Mouse (Mus musculus) spleen, adult 10 weeks (tissue): ENCODE results near the gene Snapin. TPM values are rescaled to one million over a fixed set of nuclear protein-coding genes. Genes with fewer than 3 reads are reported as not detected.

ENCODE experiments used
- polyA plus RNA-seq: library from polyadenylated mRNA; stranded (reverse); fragments of 350-450 nt; fragmentation: Illumina TruSeq; extraction: RNeasy Lipid Tissue Mini Kit (QIAGEN cat#74804); gene quantifications from one replicate; pipeline ENCODE4 v1.2.3, GENCODE M21; 2015; ENCODE audit warnings: low replicate concordance; ENCODE audit not compliant: insufficient read depth

The Snapin gene
- 82.6 TPM for polyA plus RNA-seq

GRCm38 (mm10) chr3:90490696-90491256, at the start of gene Snapin:
Snapin (minus strand) TSS chr3:90491033.

GRCm38 (mm10) chr3:90537141-90537904, 46.5 kb upstream of the Snapin start, which contains the start of gene S100a16:
S100a16 (plus strand) TSS chr3:90537254.

GRCm38 (mm10) chr3:90526580-90526979, 35.7 kb upstream of the Snapin start, which contains the start of gene S100a14:
S100a14 (plus strand) TSS chr3:90526856.

GRCm38 (mm10) chr3:90513796-90514590, 23.2 kb upstream of the Snapin start, which contains the start of the genes S100a1 and S100a13:
S100a1 (minus strand) TSS chr3:90514392.
S100a13 (plus strand) TSS chr3:90514435.

GRCm38 (mm10) chr3:90508950-90509746, 18.3 kb upstream of the Snapin start, which contains the start of gene Chtop:
Chtop (minus strand) TSS chr3:90509498.

GRCm38 (mm10) chr3:90475831-90476611, 14.8 kb downstream of the Snapin start, which contains the start of gene Ilf2:
Ilf2 (plus strand) TSS chr3:90476126.

GRCm38 (mm10) chr3:90465686-90466310, 25.0 kb downstream of the Snapin start, which contains the start of gene Npr1:
Npr1 (minus strand) TSS chr3:90465866.

Other genes with a start within 250 kb of the Snapin start
- gene Creb3l4, start 247.5 kb downstream of the Snapin start, polyA plus RNA-seq, result 0.46 TPM
- 66.4 TPM for gene Slc39a1, start 242.9 kb downstream of the Snapin start, polyA plus RNA-seq
- gene Crtc2, start 236.9 kb downstream of the Snapin start, polyA plus RNA-seq, result 98.9 TPM
- 39.4 TPM for gene Dennd4b, start 225.8 kb downstream of the Snapin start, polyA plus RNA-seq
- gene Gatad2b, start 197.9 kb downstream of the Snapin start, polyA plus RNA-seq, result 33.2 TPM
- gene Slc27a3, start 101.1 kb downstream of the Snapin start, polyA plus RNA-seq, result 3.6 TPM
- 30.3 TPM for gene Ints3, start 57.4 kb downstream of the Snapin start, polyA plus RNA-seq
- gene Npr1, start 25.2 kb downstream of the Snapin start, polyA plus RNA-seq, result 11.0 TPM
- 92.2 TPM for gene Ilf2, start 14.9 kb downstream of the Snapin start, polyA plus RNA-seq
- 185 TPM for gene Chtop, start 18.5 kb upstream of the Snapin start, polyA plus RNA-seq
- gene S100a1, start 23.4 kb upstream of the Snapin start, polyA plus RNA-seq, result 21.1 TPM
- 60.2 TPM for gene S100a13, start 23.4 kb upstream of the Snapin start, polyA plus RNA-seq
- gene S100a14, start 35.8 kb upstream of the Snapin start, polyA plus RNA-seq, result 0.93 TPM
- 14.6 TPM for gene S100a16, start 46.2 kb upstream of the Snapin start, polyA plus RNA-seq
- 0.79 TPM for gene S100a3, start 69.5 kb upstream of the Snapin start, polyA plus RNA-seq
- gene S100a2, start 99.2 kb upstream of the Snapin start, polyA plus RNA-seq, result not detected
- gene Gm42674, start 110.9 kb upstream of the Snapin start, polyA plus RNA-seq, result not detected
- gene S100a4, start 112.7 kb upstream of the Snapin start, polyA plus RNA-seq, result 475 TPM
- not detected for gene S100a5, start 117.5 kb upstream of the Snapin start, polyA plus RNA-seq
- 257 TPM for gene S100a6, start 121.8 kb upstream of the Snapin start, polyA plus RNA-seq
- not detected for gene S100a7a, start 163.0 kb upstream of the Snapin start, polyA plus RNA-seq
- 428 TPM for gene S100a8, start 177.9 kb upstream of the Snapin start, polyA plus RNA-seq
- gene S100a9, start 204.7 kb upstream of the Snapin start, polyA plus RNA-seq, result 552 TPM
- gene Pglyrp4, start 235.9 kb upstream of the Snapin start, polyA plus RNA-seq, result not detected